Mouse (Mus musculus) stomach, postnatal 0 days (tissue): Measurements from ENCODE around the gene Rap1gap2. TPM values are rescaled to one million over a fixed set of nuclear protein-coding genes. Genes with fewer than 3 reads are reported as not detected.

Source experiments
- ATAC-seq: fragments of 200-750 bp; cut with Nextera tagmentation; 2 replicates; pipeline ENCODE4 v1.8.0; 2017; ENCODE audit not compliant: low FRiP score, low TSS enrichment
- DNase-seq: peaks from one replicate; pipeline ENCODE4 v3.0.0-alpha.2; 2016; ENCODE audit warnings: low spot score
- H3K27ac ChIP-seq: fragments of 300-500 bp; sonication (generic); replicated peaks from 2 replicates; pipeline ENCODE4 v1.5.1; 2014; ENCODE audit warnings: mild to moderate bottlenecking, control low read depth
- H3K27me3 ChIP-seq: fragments of 300-500 bp; sonication (generic); 2 replicates; pipeline ENCODE4 v1.6.1; 2014; ENCODE audit warnings: low read length; ENCODE audit not compliant: control insufficient read depth, insufficient read depth
- H3K36me3 ChIP-seq: fragments of 300-500 bp; sonication (generic); 2 replicates; pipeline ENCODE4 v1.6.1; 2014; ENCODE audit warnings: low read length, mixed read lengths; ENCODE audit not compliant: control insufficient read depth, insufficient read depth
- H3K4me1 ChIP-seq: fragments of 300-500 bp; sonication (generic); replicated peaks from 2 replicates; pipeline ENCODE4 v1.6.1; 2014; ENCODE audit warnings: antibody characterized with exemption; ENCODE audit not compliant: control insufficient read depth, insufficient read depth
- H3K4me2 ChIP-seq: fragments of 300-500 bp; sonication (generic); replicated peaks from 2 replicates; pipeline ENCODE4 v1.6.1; 2014; ENCODE audit warnings: low read depth, mild to moderate bottlenecking, control low read depth, moderate library complexity
- H3K4me3 ChIP-seq: fragments of 300-500 bp; sonication (generic); 2 replicates; pipeline ENCODE4 v1.5.1; 2014; ENCODE audit warnings: low read depth, low read length, control low read depth
- H3K9ac ChIP-seq: fragments of 300-500 bp; sonication (generic); 2 replicates; pipeline ENCODE4 v1.6.1; 2014; ENCODE audit warnings: mild to moderate bottlenecking, low read length, control low read depth, mixed read lengths
- H3K9me3 ChIP-seq: fragments of 300-500 bp; sonication (generic); 2 replicates; pipeline ENCODE4 v1.6.1; 2016; ENCODE audit warnings: low read length; ENCODE audit not compliant: control insufficient read depth
- CTCF ChIP-seq: IDR thresholded peaks from 2 replicates; pipeline ENCODE4 v1.5.1; 2016; ENCODE audit warnings: antibody characterized with exemption, low read depth, mild to moderate bottlenecking, moderate library complexity
- EP300 ChIP-seq: optimal IDR thresholded peaks from 2 replicates; pipeline ENCODE3; 2016; ENCODE audit warnings: antibody characterized with exemption
- WGBS: fragments of 180-500 bp; shearing (Covaris S2); extraction: QIAGEN DNeasy Blood & Tissue Kit; methylation state at CpG from one replicate; pipeline ENCODE4 v1.1.7; 2014; 5-methylcytosine and 5-hydroxymethylcytosine counted together
- polyA plus RNA-seq: library from polyadenylated mRNA; unstranded; fragments of >200 nt; fragmentation: Nextera tagmentation; extraction: Ambion mirVana; gene quantifications from 2 replicates; pipeline ENCODE4 v1.2.1, GENCODE M21; 2015

Gene Rap1gap2
- 7.6 and 8.2 TPM in 2 replicates for polyA plus RNA-seq

DNA sequence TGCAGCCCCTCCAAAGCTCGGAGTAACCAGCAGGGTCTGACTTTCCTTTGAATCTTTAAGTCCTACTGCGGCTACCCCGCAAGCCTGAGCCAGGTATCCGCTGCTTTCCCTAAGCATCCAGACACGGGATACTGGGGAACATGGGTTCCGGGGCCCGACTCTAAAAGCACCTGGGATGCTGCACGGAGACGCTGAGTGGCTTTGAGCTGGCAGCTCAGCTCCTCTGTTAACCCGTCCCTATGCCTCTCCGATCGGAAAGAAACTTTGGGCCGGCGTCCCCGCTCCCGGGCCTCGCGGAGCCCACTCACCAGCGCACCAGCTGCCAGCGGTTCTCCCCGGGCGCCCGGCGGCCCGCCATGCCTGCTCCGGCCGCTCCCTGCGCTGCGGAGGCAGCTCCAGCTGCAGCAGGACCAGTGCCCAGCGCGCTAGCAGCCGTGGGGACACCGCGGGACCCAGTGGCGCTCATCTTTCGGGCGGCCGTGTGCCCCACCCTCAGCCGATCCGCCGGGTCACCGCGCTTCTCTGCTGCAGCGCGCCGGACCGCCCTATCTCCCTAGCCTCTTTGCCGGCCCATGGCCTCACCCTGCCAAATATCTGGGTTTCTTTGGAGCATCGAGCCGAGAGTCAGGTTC lies at the start of gene Rap1gap2:
Rap1gap2 (minus strand) TSS at position 371 of the 632 bp plus-strand sequence.
- ATAC-seq (no peak), DNase-seq (peak; percentile 32)
- no peak within 1 kb of the TSS for H3K9ac ChIP-seq
- WGBS, result 3% methylated on average over 50 of the region's 50 CpGs
- H3K4me3 ChIP-seq, result peak within 1 kb of the TSS; percentile 33
- no peaks in the 10 kb centered on the region; the same call in 1 of the 2 replicates for H3K4me1 ChIP-seq
- no peaks in the 10 kb centered on the region for H3K9me3 ChIP-seq
- H3K4me2 ChIP-seq, result peak within 1 kb of the TSS; percentile 59
- H3K27ac ChIP-seq, result no peak within 1 kb of the TSS
- H3K27me3 ChIP-seq, result peaks cover 6% of the 10 kb centered on the region; the same call in 1 of the 2 replicates
- TF ChIP-seq EP300 (no peak), CTCF (no peak)
- no peaks in the 10 kb centered on the region for H3K36me3 ChIP-seq

DNA sequence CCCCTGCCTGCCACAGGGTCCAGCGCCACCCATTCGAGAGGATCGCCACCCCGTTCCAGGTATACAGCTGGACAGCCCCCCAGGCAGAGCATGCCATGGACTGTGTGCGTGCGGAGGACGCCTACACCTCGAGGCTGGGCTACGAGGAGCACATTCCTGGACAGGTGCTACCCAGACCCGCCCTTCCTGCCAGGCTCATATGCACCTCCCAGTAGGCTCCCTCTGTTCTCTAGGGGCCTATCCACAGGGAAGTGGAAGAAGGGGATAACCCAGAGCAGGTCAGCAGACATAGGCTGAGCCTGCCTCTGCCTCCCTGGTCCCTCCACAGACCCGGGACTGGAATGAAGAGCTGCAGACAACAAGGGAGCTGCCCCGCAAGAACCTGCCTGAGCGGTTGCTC lies 49.6 kb upstream of the Rap1gap2 start:
- Histone ChIP-seq H3K4me2 (no peak overlapping the region), H3K9me3 (no peaks in the 10 kb centered on the region), H3K9ac (no peak overlapping the region), H3K27me3 (no peaks in the 10 kb centered on the region), H3K27ac (no peak overlapping the region), H3K4me3 (no peak overlapping the region), H3K4me1 (no peaks in the 10 kb centered on the region), H3K36me3 (peaks cover 52% of the 10 kb centered on the region)
- no peak for ATAC-seq
- no peak for TF ChIP-seq CTCF
- no peak for TF ChIP-seq EP300
- WGBS, result 92% methylated on average over 13 of the region's 13 CpGs
- DNase-seq, result no peak

DNA sequence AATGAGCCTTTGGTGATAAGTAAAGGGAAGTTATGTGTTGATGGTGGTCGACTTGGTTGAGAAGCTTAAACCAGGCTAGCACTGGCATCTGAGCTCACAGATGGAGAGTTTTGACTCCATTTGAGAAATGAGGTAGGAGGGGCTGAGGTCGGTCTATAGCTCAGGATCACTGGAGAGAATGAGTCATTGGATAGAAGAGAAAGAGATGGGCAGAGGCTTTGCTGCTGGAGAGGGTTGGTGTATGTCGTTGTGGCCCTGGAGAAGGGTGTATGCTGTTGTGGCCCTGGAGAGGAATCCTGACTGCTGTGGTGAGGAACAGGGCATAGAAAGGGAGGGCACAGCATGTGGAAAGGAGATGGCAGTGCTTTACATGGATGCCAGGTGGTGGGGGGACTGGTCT lies 45.2 kb upstream of the Rap1gap2 start:
- H3K27me3 ChIP-seq, result no peaks in the 10 kb centered on the region
- H3K9ac ChIP-seq, result no peak overlapping the region
- 49% methylated on average over 3 of the region's 3 CpGs for WGBS
- ATAC-seq (no peak), DNase-seq (no peak)
- peaks cover 22% of the 10 kb centered on the region for H3K36me3 ChIP-seq
- no peak for TF ChIP-seq CTCF
- no peak for TF ChIP-seq EP300
- no peak overlapping the region for H3K27ac ChIP-seq
- H3K4me1 ChIP-seq, result peaks cover 4% of the 10 kb centered on the region; the same call in 1 of the 2 replicates
- no peaks in the 10 kb centered on the region for H3K9me3 ChIP-seq
- H3K4me3 ChIP-seq, result no peak overlapping the region
- H3K4me2 ChIP-seq, result no peak overlapping the region

GRCm38 (mm10) chr11:74653385-74653784 lies 42.7 kb upstream of the Rap1gap2 start:
- Histone ChIP-seq H3K27me3 (no peaks in the 10 kb centered on the region), H3K4me1 (peaks cover 4% of the 10 kb centered on the region; the same call in 1 of the 2 replicates), H3K4me2 (no peak overlapping the region), H3K27ac (peak overlapping the region; percentile 24; the same call in 1 of the 2 replicates), H3K4me3 (no peak overlapping the region), H3K36me3 (peaks cover 6% of the 10 kb centered on the region; the same call in 1 of the 2 replicates), H3K9me3 (no peaks in the 10 kb centered on the region), H3K9ac (no peak overlapping the region)
- DNase-seq, result no peak
- ATAC-seq, result no peak
- WGBS, result 50% methylated on average over 6 of the region's 6 CpGs
- TF ChIP-seq EP300 (no peak), CTCF (no peak)

- ATAC-seq (no peak), DNase-seq (no peak)
- Histone ChIP-seq H3K9me3 (no peaks in the 10 kb centered on the region), H3K4me2 (no peak overlapping the region), H3K27me3 (no peaks in the 10 kb centered on the region), H3K4me3 (no peak overlapping the region), H3K9ac (peak overlapping the region; percentile 18; the same call in 1 of the 2 replicates), H3K27ac (peak overlapping the region; percentile 24; the same call in 1 of the 2 replicates), H3K4me1 (peaks cover 4% of the 10 kb centered on the region; the same call in 1 of the 2 replicates), H3K36me3 (peaks cover 3% of the 10 kb centered on the region; the same call in 1 of the 2 replicates)
- TF ChIP-seq CTCF (no peak), EP300 (no peak)
- 71% methylated on average over 4 of the region's 4 CpGs for WGBS
These were observed 42.1 kb upstream of the Rap1gap2 start for GRCm38 (mm10) chr11:74652791-74653191.

DNA sequence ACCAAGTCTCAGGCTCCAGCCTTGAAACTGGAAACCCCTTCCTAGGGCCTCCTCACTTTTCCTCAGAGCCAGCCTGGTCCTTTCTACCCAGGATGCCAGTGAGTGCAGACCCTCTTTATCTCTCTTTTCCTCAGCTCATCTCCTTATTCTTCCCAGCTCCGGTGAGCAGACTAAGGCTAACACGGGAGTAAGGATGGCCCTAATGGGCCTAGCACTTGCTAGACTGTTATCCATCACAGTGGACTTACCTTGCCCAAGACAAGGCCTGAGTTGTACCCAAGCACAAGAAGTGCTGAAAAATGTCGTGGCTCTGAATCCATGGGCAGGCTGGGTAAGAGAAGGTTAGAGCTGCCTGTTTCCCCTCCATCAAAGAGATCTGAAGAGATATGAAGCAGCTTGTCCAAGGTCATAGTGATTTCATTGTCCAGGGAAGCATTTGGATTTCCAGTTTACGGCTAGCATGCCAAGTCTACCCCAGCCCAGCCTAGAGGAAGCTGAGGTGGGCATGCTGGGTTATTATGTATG lies 39.9 kb upstream of the Rap1gap2 start:
- H3K4me3 ChIP-seq, result peak overlapping the region; percentile 96
- TF ChIP-seq EP300 (no peak), CTCF (no peak)
- DNase-seq (no peak), ATAC-seq (no peak)
- 30% methylated on average over 4 of the region's 4 CpGs for WGBS
- H3K4me2 ChIP-seq, result peak overlapping the region; percentile 94
- H3K36me3 ChIP-seq, result no peaks in the 10 kb centered on the region
- peak overlapping the region; percentile 90 for H3K9ac ChIP-seq
- peak overlapping the region; percentile 41; the same call in 1 of the 2 replicates for H3K27ac ChIP-seq
- no peaks in the 10 kb centered on the region for H3K9me3 ChIP-seq
- H3K4me1 ChIP-seq, result peaks cover 4% of the 10 kb centered on the region; the same call in 1 of the 2 replicates
- H3K27me3 ChIP-seq, result no peaks in the 10 kb centered on the region
